Mouse (Mus musculus): Measurements from ENCODE around the gene 4933405L10Rik.

- TF ChIP-seq CTCF (IDR thresholded peaks at IDR 0.05; ENCODE audit: borderline replicate concordance, insufficient read depth, low read depth, low read length) = no peak
- no peak for TF ChIP-seq POLR2A (IDR thresholded peaks at IDR 0.05; ENCODE audit: borderline replicate concordance, insufficient read depth, low read length)
Observed at GRCm38 (mm10) chr8:105697196-105697780, 10.2 kb upstream of the 4933405L10Rik start.
